Mouse (Mus musculus): ENCODE measurements at regions not wholly inside any gene's neighbourhood (a gene's known extent, or its start where the extent isn't known, plus 50 kb on each side); places are given as distances from the start of the nearest gene placed in this dataset.
"Not testable (repeated sequence)": the region's sequence is repeated elsewhere in the genome, so short reads cannot be mapped to it uniquely, and the experiment has no call there.

DNA sequence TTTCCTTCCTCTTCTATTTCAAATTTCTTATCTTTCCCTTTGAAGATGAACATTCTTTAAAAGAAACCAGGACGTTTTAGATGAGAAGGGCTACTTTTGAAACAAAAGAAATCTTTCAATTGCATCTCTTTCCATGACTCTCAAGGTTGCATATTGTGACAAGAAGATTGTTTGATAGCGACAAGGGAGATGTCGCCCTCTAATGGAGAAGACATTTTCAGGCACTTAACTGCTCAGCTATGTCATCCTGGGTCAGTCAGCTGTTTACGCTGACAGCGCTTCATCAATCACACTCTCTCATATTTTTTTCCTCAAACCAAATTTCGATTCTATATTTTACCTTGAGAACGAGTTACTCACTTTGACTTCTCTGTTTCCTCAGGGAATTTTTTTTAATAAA is 122.2 kb upstream of the Nabp1 start:
- no peak for DNase-seq (ENCODE audit: low spot score)

DNA sequence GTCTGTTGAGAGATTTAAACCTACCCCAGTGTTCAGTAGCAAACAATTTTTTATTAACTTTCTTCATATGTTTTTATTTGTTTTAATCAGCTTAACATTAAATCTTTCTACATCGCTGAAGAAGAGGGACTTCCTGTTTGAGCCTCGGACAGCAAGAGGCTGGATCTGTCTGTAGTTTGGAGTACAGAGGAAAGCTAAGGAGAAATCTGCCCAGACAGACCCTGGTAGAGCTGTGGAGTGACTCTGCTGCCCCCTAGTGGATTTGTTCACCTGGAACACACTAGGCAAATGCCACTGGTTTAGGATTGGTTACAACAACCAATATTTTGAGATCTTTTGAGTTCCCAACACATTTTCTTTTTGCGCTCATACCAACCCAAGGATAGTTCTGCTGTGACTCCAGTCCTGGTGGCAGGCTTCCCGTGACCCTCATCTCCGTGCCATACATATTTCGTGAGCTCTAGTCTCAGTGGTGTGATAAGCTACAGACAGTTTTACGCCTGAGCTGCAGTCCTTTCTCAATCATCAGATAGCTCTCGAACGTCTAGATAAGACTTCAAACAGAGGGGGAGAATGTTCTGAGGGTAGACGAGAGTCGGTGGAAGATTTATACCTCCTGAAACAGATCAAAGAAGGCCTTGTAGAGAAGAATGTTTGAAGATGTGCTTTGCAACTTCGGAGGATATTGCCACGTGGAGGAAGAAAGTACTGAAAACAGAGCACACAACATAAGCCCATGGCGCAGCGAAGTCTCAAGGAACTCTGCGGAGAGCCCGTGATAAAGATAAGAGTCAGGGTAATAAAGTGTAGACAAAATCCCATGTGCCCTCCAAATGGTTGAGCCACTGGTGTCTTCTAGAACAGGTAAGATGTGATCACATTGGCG is 119.0 kb upstream of the Nabp1 start:
- peak; percentile 24 for DNase-seq (ENCODE audit: low spot score)

DNA sequence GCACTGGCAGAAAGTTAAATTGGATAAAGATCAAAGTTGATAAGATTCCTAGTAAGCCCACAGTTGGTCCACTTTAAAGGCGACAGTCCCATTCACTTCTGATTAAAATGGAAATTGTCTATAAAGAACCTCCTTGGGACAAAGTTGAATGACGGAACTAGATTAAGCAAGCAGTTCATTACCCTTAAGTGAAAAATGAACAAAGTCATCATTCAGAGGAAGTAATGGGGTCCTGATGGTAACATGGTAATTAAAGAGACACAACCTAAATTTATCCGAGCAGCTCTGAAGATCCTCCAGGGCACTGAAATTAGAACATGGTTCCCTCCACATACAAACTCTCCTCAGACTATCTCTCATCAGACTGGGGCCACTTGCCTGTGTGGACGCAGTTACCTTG is 116.4 kb upstream of the Nabp1 start:
- DNase-seq (ENCODE audit: low spot score) = no peak

DNA sequence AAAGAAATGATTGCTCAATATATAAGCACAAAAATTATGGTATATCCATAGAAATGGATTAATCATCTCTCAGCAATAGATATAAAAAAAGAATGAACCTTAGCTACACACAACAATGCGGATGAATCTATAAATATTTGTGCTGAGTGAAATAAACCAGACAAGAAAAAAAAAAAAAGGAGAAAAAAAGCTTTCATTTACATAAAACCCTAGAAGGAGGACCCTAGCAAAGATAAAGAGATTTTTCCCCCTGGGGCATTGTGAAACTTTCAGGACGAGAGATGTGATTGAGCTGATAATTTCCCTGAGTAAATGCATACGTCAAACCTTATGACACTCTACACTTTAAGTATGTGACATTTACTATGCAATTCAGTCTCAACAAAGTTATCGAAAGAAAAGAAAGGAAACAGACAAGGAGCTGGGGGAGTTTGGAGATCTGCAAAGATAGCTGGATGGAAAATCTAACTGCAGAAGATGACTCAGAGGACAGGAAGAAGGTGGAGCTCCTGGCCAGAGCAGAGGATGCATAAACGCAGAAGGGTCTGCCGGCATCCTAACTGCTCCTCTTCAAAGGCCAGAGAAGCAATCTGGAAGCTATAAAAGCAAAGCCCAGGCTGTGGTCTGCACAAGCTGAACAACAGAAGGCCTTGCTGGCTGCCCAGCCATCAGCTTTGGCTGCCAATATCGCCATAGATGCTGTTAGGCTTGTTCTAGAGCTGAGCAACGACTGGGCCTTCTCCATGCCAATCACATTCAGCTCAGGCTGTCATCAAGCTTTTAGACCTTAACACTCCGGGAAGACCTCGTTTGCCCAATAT is 115.6 kb upstream of the Nabp1 start:
- no peak for DNase-seq (ENCODE audit: low spot score)

DNA sequence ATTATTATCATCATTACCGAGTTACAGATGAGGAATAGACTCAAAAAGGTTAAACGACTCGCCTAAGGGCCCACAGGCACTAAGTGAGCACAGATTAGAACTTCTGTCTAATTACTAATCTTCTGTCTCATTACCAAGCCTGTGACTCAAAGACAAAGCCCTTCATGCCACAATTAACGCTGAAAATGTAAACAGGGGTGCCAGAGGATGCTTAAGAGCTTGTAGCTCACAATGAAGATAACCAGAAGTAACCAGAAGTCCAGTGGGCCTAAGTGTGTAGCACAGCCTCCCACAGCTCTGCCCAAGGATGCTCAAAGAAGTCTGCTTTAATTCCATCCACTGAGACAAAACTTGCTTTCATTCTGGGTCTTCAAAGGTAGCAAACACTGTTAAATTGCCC is 113.7 kb upstream of the Nabp1 start:
- DNase-seq (ENCODE audit: low spot score) = no peak

DNA sequence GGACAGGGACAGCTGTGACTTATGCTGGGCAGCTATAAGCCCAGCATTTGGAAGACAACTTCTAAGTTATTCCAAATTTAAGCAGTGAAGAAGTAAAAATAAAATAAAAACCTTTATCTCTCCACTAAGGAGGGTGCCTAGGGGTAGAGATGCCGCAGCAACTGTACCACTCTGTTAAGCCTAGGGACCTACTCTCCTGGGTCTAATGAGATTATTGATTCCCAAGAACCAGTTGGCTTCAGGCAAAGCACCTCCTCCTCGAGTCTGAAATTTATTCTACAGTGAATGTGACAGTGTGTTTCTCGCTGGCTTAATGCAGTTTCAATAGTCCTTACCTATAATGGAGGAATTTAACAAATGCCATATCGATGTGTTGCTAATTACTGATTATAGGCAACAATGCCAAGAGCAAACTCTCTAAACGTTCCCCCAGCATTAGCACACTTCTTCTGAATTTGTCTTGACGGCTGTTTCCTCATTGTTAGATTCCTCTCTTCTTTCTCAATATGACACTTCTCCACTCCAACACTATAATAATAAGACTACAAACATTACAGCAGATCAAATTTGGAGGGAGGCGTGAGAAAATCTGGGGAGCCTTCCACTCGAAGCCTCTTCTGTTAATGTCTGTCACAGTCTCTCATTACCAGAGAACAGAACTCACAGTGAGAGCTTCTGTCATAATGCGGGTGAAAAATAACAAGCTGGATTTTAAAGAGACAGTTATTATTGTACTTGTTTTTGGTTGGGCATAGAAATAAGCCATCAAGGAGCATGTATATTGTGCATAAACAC is 112.6 kb upstream of the Nabp1 start:
- no peak for DNase-seq (ENCODE audit: low spot score)

DNA sequence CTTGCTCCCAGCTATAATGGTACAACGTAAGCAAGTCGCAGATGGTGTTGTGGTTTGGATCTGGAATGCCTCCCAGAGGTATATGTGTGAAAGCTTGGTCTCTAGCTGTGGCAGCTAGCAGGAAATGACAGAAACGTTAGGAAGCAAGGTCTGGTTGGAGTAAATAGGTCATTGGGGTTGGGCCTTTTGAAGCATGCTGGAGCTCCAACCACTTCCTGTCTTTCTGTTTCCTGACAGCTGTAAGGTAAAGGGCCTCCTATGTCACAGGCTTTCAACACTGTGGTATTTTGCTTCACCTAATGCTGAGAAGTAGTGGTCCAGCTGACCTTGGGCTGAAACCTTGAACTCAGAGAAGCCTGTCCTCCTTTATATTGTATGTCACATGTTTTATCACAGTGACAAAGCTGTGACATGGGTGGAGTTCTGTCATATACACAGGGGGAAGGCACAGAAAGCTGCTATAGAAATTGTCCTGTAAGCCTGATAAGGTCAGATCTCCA is 106.8 kb upstream of the Nabp1 start:
- no peak for DNase-seq (ENCODE audit: low spot score)

DNA sequence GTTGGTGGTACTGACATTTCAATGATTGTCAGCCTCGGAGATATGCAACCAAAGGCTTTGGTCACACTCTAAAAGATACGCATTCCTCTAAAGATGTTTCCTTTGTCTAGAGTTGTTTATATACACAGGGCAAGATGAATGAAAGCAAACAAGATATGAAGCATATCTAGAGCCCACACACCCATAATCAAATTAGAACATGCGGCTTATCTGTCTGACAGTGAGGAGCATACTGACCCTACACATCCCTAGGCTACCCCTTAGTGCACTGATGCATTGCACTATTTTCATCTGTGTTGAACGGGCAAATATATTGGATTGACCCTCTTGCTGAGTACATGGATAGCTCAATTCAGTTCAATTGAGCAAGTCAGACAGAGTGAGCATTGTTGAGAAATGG is 105.6 kb upstream of the Nabp1 start:
- no peak for DNase-seq (ENCODE audit: low spot score)

DNA sequence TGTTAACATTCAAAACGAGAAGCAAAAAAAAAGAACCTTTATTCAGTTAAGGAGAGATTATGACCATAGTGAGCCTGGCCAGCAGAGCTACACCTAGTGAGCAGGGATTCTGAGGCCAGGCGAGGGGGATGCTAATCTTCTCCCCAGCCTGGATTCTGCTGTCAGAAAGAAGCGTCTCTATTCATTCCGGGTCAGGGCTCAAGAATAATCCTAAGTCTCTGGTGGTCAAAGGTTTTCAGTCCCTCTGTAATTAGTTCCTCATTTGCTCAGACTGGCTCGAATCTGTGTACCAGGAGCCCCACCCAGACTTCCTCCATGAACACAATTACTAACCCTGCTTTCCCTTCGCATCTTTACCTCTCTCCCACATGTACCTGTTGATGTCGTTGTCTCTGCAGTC is 101.8 kb upstream of the Nabp1 start:
- DNase-seq (ENCODE audit: low spot score) = no peak

DNA sequence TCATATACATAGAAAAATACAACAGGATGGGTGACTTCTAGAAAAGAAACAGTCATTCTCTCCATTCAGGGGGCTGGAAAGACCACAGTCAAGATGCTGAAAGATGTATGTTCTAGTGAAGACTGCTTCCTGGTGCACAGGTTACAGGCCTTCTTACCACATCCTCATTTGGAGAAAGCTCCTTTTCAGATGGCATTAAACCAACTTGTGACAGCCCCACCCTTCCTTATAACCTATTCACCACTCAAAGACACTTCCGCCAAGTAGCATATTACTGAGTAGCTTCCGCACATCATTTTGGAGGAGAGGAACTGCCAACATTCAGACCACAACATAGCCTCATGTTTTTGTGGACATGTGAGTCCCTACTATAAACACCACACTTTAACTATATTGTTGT is 99.5 kb upstream of the Nabp1 start:
- DNase-seq (ENCODE audit: low spot score) = no peak

DNA sequence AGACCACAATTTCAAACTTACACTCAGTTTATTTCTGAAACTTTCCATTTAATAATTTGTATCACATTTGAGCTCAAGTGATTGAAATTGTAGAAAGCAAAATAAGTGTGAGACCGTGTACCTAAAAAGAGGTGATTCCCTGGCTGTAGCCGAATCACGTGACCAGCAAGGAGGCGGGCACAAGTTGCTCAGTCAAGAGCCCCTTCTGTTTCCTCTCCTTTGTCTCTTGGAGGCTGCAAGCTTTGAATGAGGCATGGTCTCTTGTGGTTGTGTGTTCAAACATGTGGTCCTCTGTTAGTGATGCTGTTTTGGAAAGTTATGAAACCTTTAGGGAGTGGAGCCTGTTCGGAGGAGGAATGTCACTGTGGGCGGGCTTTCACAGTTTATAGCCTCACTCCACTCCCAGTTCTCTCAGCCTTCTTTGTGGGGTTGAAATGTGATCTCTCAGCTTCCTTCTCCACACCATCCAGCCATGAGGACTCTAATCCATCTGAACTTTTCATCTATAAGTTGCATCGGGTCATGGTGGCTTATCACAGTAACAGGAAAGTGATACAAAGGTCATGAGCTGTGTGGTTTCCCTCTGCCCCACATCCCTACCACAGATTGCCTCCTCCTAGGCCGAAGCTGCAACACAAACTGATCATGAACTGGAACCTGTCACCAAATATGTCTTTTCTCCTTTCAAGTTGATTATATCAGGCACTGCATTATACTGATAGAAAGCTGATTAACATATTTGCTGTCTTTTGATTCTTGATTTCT is 94.3 kb upstream of the Nabp1 start:
- no peak for DNase-seq (ENCODE audit: low spot score)

DNA sequence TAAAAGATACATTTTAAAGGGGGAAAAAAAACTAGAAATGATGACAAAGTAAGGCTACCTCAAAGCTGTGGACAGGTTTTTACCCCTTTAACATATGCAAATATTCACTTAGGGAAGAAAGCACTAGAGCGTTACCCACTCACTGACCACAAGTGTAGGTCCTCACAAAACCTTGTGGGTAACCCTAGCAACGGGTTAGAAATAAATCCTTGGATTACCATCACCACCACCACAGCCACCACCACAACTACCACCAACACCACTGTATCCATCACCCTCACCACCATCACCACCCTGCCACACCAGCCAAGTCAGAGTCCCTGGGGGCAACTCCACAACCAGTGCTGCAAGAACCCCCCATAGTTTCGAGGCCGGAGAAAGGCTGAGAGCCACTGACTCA is 91.4 kb upstream of the Nabp1 start:
- DNase-seq (ENCODE audit: low spot score) = no peak

DNA sequence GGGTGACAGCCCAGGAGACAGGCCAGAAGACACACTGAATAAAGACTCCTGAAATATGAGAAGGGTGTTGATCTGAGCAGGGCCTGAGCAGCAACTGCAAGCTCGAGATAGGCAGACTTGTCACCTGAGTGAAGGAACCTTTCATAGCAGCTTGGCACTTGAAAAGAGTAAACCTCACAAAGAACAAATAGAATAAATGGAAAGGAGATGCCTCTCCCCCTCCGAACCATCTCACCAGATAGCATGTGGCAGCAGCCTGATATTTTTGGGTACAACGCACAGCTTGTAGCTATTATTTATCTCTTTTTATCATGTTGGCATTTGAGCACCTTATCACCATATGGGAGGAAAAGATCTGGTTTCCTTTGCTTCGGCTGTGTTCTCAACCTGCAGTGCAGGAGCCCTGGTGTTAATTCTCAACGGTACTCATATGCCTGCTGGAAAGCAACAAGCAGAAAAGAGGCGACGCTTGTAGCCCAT is 88.0 kb upstream of the Nabp1 start:
- DNase-seq (ENCODE audit: low spot score) = no peak

DNA sequence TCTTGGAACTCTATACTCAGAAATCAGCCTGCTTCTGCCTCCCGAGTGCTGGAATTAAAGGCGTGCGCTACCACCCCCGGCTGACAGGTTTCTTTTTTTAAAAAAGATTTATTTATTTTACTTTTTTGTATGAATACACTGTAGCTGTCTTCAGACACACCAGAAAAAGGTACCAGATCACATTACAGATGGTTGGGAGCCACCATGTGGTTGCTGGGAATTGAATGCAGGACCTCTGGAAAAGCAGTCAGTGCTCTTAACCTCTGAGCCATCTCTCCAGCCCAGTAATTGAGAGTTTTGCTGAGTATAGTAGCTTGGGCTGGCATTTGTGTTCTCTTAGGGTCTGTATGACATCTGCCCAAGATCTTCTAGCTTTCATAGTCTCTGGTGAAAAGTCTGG is 78.4 kb upstream of the Nabp1 start:
- not testable (repeated sequence) for DNase-seq (ENCODE audit: low spot score)

DNA sequence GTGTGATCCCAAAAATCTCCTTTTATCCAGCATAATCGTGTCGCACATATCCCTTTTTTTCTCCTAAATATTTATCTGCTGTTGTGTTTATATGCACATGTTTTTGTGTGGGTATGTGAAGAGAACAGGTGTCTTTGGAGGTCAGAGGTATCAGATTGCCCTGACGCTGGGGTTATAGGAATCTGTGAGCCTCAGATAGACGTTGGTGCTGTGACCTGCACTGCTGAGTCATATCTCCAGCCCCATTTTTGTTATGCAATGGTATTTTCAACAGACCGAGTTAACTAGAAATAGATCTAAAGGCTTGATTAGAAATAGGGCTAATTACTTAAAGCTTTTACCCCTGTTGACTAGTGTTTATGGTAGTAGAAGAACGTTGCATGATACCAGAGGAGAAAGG is 75.5 kb upstream of the Nabp1 start:
- no peak for DNase-seq (ENCODE audit: low spot score)

DNA sequence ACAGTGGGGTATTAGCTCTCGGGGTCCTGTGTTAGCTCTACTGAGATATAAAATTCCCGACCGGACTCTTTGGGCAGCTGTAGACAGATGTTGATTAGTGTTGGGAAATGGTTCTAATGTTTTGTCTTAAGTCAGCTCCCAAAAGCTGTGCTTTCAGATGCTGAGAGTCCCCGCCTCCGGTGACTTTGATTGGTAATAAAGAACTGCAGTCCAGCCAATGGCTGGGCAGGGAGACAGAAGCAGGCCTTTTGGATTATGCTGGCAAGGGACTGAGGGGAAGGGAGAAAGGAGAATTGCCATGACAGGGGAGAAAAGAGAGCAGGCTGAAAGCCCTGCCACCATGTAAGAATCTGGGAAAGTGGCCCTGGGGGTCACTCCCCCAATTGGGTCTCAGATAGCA is 73.4 kb upstream of the Nabp1 start:
- DNase-seq (ENCODE audit: low spot score) = no peak

DNA sequence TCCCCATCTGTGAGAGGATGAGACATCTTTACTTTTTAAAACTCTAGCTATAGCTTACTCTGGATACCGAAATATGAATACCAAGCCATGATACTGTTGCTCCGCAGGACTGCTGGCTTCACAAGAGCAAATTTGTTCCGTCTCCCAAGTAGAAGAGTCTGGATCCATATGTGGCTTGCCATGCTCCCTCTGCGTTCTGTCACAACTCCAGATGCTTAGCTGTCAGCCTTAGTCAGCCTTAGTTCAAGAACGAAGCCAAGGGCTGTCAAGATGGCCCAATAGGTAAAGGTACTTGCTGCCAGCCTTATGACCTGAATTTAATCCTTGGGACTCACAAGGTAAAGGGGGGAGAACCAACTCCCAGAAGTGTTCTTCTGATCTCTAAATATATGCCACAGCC is 64.6 kb upstream of the Nabp1 start:
- no peak for DNase-seq (ENCODE audit: low spot score)

DNA sequence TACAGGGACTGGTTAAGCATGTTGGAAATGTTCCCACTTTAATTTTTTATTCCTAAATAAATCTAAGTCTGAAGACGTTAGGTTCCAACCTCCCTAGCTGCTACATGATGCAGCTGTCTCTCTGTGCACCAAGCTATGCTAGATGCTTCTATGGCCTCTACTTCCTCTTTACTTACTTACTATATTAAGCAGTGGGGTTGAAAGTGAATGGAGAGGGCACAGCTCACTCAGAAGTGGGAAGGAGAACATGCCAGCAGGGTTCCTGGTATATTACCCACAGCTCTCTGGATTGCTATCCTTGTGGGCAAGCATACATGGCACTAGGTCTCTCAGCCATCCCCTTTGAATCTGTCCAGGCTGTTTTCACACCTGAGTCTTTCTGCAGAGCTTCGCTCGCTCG is 61.4 kb upstream of the Nabp1 start:
- no peak for DNase-seq (ENCODE audit: low spot score)

DNA sequence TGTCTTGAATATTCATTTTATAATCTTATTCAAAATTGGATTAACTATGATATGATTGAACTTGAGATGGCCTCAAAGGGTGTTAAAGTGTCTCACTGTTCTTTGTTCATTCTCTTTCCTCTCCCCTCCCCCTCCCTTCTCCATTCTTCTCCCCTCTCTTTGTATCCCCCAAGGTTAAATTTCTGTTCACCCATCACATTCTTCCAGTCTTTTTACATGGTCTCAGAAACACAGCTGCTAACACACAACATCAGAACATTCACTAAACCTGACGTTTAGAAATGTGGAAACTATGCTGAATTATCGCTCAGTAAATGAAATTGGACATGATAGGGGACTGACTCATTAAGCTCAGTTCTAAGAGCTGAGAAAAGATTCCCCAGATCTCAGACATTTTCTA is 60.6 kb upstream of the Nabp1 start:
- DNase-seq (ENCODE audit: low spot score) = no peak

DNA sequence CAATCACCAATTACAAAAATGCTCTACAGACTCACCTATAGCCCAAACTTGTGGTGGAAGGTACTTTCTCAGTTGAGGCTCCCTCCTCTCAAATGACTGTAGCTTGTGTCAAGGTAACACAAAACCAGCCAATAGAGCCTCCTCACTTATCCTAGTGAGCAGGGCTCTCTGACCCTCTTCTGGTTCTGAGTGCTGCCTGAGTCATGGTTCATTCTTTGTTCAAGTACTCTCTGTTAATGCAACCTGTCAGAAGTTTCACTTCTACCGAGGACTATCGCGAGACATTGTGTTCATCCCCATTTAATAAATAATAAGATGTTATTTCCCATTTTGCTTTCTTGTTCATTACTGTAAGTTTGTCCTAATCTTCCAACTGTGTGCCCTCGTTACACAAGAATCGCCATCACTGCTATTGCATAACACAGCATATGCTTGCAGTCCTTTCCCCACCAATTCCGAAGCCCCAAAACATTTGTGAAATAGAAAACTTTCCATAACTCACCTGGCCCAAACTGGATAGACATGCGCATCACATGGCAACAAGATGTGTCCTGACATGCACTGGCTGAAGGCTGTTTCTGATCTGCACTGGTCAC is 59.6 kb upstream of the Nabp1 start:
- no peak for DNase-seq (ENCODE audit: low spot score)

DNA sequence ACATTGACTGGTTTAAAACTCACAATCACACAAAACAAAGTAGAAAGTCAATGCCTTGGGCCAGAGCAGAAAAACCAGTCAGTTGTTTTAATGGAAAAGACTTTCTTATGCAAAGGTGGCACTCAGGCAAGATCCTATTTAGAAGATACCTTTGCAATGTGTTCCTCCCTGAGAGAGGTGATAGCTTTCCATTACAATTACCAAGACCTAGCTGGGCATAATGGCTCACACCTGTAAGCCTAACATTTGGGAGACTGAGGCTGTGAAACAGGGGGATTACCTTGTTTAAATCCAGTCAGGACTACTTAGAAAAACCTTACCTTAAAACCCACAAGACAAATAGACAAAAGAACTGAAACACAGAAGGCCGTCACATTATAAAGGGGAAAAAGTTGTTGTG is 57.9 kb upstream of the Nabp1 start:
- no peak for DNase-seq (ENCODE audit: low spot score)
